Mouse (Mus musculus) liver, adult (tissue): ENCODE results near the gene Pdia2.

ENCODE experiments used
- GATA4 ChIP-seq: IDR thresholded peaks from 2 replicates; pipeline ENCODE4 v1.6.1; 2014; ENCODE audit warnings: mild to moderate bottlenecking, low read length; ENCODE audit not compliant: insufficient replicate concordance

Gene Pdia2

GRCm38 (mm10) chr17:26151886-26152630 lies 46.8 kb downstream of the Pdia2 start:
- no peak for TF ChIP-seq GATA4

DNA sequence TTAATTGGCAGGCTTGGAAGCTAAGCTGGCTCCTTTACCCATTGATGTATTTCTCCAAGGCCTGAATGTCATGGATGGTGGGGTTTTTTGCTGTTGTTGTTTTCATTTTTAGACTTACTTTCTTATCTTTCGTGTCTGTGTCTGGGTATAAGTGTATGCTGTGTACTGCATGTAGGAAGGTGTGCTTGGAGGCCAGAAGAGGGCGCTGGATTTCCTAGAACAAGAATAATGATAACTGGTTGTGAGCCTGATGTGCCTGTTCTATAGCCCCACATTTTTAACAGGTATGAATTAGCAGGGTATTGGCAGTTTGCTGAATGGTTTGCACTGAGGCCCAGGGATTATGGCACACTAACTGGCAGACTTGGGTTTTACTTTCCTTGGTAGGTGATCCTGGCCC lies 49.8 kb downstream of the Pdia2 start:
- no peak for TF ChIP-seq GATA4
